Mouse (Mus musculus) heart, postnatal 10 days (tissue): ENCODE data around the gene Mdm1. TPM values are rescaled to one million over a fixed set of nuclear protein-coding genes. Genes with fewer than 3 reads are reported as not detected.
A peak's percentile ranks its signal among the peaks of the same experiment; 100 is the strongest.
"Not testable (repeated sequence)": the region's sequence is repeated elsewhere in the genome, so short reads cannot be mapped to it uniquely, and the experiment has no call there.

Source experiments
- DNase-seq, 2 experiments: peaks; one replicate each; pipeline ENCODE4 v3.0.0; 2021
- intact Hi-C: fragments of 180-260 bp; cut with DNase I; formaldehyde crosslinking; loops from one replicate; pipeline ENCODE4 v1.15.1; 2025
- total RNA-seq, 2 experiments: library from RNA; stranded (reverse); gene quantifications; 2 replicates each; pipeline ENCODE4 v1.2.3; 2021

Gene Mdm1
- total RNA-seq, 2 experiments from 2014 or later: 5.6 to 6.6 TPM

- intact Hi-C loops: no loop called here
- DNase-seq: peak; percentile 36 to 40
These were observed 20.3 kb upstream of the Mdm1 start for GRCm38 (mm10) chr10:118121047-118121936.

- DNase-seq: peak in 1 of 2 experiments; percentile 21
- intact Hi-C loops: no loop called here
These were observed 19.7 kb upstream of the Mdm1 start for GRCm38 (mm10) chr10:118121937-118122285.

DNA sequence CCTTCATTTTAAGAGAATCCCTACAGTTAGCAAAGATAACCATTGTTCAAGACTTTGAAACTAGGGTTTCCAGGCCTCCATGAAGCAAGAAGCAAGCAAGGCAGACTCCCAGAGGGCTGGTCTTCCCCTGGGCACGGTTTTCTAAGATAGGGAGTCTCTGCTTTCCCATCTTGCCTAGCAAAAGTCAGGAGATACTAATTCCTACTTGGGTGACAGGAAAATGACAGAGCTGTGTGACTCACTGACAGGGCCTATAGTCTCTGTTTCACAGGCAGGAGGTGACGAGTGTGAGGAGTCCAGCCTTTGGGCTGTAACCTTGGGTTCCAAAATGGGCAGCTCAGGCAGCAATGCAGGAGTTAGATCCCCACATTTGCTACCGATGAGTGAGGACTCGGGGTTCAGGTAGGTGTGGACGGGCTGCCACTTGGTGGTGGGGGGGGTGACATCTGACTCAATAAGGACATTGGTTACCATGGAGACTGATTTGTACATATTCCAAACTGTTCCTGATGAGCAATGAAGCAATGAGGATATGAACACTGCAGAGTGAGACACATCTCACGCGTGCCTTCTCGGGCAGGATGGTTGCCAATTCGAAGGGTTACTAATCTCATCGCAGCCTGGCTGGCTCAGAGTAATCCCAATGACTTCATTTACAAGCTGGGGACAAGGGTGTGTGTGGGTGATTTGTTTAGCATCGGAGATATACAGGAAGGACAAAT, 19.0 kb upstream of the Mdm1 start:
- no peak for DNase-seq
- intact Hi-C loops: no loop called here

GRCm38 (mm10) chr10:118125236-118125635, 16.4 kb upstream of the Mdm1 start:
- intact Hi-C loops: loop anchor here (5.0 kb wide), 1 partner anchor 263 kb away; no protein-coding TSS in a partner anchor
- DNase-seq: no peak

- DNase-seq: no peak
- intact Hi-C loops: loop anchor here (5.0 kb wide), 1 partner anchor 264 kb away; no protein-coding TSS in a partner anchor
These were observed 15.7 kb upstream of the Mdm1 start for GRCm38 (mm10) chr10:118125776-118126445.

GRCm38 (mm10) chr10:118129001-118129682, 12.5 kb upstream of the Mdm1 start:
- intact Hi-C loops: loop anchor here (5.0 kb wide), 1 partner anchor 267 kb away; no protein-coding TSS in a partner anchor
- DNase-seq: no peak

DNA sequence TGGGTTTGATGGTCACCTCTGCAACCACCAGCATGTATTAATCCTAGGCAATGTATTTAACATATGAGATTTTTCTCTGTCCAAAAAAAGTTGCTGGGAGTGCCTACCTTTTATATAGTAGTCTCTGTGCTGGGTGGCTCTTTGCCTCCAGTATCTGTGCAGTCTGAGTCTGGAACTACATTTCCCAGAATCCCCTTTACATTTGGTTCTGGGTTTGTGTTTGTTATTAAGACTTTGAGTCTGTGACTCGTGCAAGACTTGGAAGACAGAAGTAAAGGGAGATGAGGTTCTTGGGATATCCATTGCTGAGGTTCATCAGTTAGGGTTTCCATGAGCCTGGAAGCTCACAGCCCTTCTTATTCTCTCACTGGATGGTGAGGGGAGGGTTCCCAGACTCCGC, 11.6 kb upstream of the Mdm1 start:
- intact Hi-C loops: no loop called here
- DNase-seq: no peak

- intact Hi-C loops: no loop called here
These were observed 8.6 kb upstream of the Mdm1 start for GRCm38 (mm10) chr10:118132993-118133392.

GRCm38 (mm10) chr10:118138508-118138907, 3.1 kb upstream of the Mdm1 start:
- intact Hi-C loops: no loop called here

More at GRCm38 (mm10) chr10:118132993-118133392, 8.6 kb upstream of the Mdm1 start:
- DNase-seq: no peak

GRCm38 (mm10) chr10:118139837-118140570, 1.6 kb upstream of the Mdm1 start:
- no peak for DNase-seq
- intact Hi-C loops: no loop called here

More at GRCm38 (mm10) chr10:118138508-118138907, 3.1 kb upstream of the Mdm1 start:
- no peak for DNase-seq

GRCm38 (mm10) chr10:118141884-118142801, 532 bp downstream of the Mdm1 start:
- intact Hi-C loops: no loop called here
- no peak for DNase-seq

DNA sequence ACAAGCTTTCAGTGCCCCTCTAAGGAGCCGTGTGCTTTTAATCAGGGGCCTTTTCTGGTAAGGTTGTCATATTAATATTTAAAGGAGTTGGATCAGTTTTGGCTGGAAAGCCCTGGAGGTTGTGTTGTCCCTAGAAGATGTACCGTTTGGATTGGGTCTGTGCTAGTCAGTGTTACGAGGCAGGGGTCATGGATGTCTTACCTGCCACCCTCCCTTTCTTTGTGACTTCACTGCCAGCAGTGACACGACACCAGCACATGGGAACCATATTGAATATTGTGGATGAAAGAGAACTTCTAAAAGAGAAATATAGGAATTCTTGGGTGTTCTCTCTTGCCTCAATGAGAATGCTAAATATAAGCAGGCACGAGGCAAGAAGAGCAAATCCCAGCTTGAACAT, 7.8 kb downstream of the Mdm1 start:
- DNase-seq: no peak
- intact Hi-C loops: no loop called here

GRCm38 (mm10) chr10:118150866-118151265, 9.3 kb downstream of the Mdm1 start:
- no peak for DNase-seq
- intact Hi-C loops: no loop called here

DNA sequence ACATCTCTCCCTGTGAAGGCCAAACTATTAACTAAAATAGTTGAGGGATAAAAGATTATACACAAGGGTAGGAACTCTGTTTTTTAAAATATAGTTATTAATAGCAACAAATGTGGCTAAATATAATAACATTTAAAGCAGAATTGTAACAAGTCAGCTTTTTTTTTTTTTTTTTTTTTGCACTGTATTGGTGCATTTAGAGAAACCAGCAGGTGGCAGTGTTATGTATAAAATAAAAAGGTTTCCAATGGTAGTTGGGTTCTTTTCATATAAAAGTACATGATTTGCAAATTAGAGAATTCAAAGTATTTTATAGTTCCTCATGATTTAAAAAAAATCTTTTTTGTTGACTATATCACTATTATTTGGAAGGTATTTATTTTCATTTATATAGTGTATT, 14.3 kb downstream of the Mdm1 start:
- peak in 1 of 2 experiments; percentile 41 for DNase-seq
- intact Hi-C loops: loop anchor here (1.0 to 5.0 kb wide), 4 partner anchors 214 to 923 kb away; no protein-coding TSS in a partner anchor

DNA sequence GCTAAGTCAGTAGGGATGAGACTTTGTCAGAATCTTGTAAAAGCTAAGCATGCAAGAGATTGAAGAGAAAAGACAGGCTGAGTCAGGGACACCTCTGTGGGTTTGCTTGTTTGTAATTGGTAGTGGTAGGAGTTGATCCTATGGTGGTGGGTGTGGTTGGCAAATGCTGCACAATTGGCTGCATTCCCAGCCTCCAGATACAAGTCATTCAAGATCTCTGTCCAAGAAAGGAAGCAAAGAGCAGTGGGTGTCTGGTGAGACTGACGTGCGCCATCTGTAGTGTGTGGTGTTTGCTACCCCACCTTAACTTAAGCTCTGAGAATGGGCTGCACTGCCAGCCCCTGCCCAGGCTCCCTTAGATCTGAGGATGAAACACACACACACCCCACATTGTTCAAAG, 19.5 kb downstream of the Mdm1 start:
- DNase-seq: peak in 1 of 2 experiments; percentile 11
- intact Hi-C loops: no loop called here

- no peak for DNase-seq
- intact Hi-C loops: no loop called here
These were observed 27.6 kb downstream of the Mdm1 start for GRCm38 (mm10) chr10:118169212-118169611.

DNA sequence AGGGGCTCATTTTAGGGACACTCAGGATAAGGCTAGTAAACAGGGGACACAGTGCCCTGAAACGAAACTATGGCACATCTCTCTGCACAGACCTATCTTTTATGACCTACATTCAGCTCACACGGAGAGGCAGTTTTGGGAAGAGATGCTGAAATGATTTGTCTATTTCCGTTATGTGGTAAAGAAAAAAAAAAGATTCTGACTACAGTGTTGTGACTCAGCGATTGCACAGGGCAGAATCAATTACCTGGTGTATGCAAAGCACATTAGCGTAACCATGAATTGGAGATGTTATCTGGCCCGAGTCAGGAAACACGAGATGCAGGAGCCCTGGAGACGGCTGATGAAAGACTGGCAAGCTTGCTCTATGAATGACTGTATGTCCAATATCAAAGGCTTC, 30.8 kb downstream of the Mdm1 start:
- intact Hi-C loops: no loop called here
- no peak for DNase-seq

- intact Hi-C loops: no loop called here
- no peak for DNase-seq
These were observed 31.3 kb downstream of the Mdm1 start for GRCm38 (mm10) chr10:118172876-118173275.

- DNase-seq, intact Hi-C loops: not testable (repeated sequence)
These were observed 33.9 kb downstream of the Mdm1 start for GRCm38 (mm10) chr10:118175542-118175941.
